Mouse (Mus musculus) lung, postnatal 4 days (tissue): ENCODE measurements around the gene Olfr1297.

Source experiments
- DNase-seq, 2 experiments: peaks; one replicate each; pipeline ENCODE4 v3.0.0; 2021

The Olfr1297 gene

DNA sequence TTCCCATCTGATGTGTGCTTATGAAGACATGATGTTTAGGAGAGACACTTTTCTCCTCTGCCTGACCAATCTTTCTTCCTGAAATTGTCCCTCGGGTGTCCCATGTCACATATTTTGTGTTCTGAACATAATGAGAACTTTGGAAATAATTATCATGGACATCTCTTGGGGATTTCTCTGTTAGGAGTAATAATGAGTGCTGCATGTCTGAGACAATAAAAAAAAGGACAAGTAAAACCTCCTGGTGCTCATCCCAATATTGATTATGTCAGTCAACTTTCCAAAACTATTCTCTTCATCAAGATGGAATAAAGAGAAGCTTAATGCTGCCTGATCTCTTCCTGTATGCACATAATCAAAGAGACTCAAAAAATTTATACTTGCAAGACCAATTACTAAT lies at the start of gene Olfr1297:
Olfr1297 (minus strand) TSS at position 101 of the 400 bp plus-strand sequence.
- no peak for DNase-seq

GRCm38 (mm10) chr2:111661119-111661518 lies 34.8 kb upstream of the Olfr1297 start, which contains the start of gene Olfr1299:
Gene Olfr1299 (plus strand): TSS chr2:111661419.
- no peak for DNase-seq

GRCm38 (mm10) chr2:111649101-111649500 lies 22.8 kb upstream of the Olfr1297 start, which contains the start of gene Olfr1298:
Gene Olfr1298 (minus strand): TSS chr2:111649201.
- no peak for DNase-seq

DNA sequence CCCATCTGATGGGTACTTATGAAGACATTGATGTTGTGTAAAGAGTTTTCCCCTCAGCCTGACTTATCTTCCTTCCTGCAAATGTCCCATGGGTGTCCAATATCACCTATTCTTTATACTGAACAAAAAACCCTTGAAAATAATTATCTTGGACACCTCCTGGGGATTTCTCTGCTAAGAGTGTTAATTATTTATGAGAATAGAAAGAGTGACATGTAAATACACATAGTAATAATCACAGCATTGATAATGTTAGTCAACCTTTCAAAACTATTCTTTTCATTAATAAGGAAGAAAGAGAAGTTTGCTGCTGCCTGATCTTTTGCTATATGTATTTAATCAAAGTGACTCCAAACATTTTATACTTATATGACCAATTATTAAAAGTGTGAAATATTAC lies 56.7 kb downstream of the Olfr1297 start, which contains the start of gene Olfr1295:
Olfr1295 (minus strand) TSS at position 101 of the 400 bp plus-strand sequence.
- DNase-seq: no peak
